Mouse (Mus musculus): ENCODE results near the gene Atg7. TPM values are rescaled to one million over a fixed set of nuclear protein-coding genes. Genes with fewer than 3 reads are reported as not detected.
"Not testable (repeated sequence)": the region's sequence is repeated elsewhere in the genome, so short reads cannot be mapped to it uniquely, and the experiment has no call there.

Gene Atg7
- polyA plus RNA-seq, 1 experiment from 2014 or later, result 25.0 TPM

DNA sequence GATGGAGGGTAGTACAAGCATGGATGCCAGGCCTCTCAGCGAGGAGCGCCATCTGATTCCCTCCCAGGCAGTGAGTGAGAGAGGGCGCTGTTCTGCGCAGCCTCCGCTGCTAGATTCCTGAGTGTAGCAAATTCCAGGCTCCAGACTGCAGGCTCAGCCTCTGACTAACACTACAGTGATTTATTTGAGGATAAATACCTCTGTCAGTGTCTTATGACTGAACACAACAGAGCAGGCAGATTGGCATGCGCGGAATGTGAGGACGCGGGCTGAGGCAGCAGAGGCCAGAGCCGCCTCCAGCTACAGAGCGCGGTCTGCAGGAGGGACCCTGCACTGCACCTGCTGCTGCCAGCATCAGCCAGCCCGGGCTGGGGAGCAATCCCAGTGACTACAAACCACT, 246.0 kb downstream of the Atg7 start:
- peaks cover 94% of the 10 kb centered on the region for H3K4me1 ChIP-seq (replicated peaks)
- WGBS, result 14% methylated on average over 13 of the region's 13 CpGs
- H3K9me3 ChIP-seq, result no peaks in the 10 kb centered on the region
- DNase-seq (ENCODE audit: low spot score), result peak; percentile 80
- no peaks in the 10 kb centered on the region for H3K27me3 ChIP-seq (ENCODE audit: insufficient read depth, poor library complexity, severe bottlenecking)
- H3K36me3 ChIP-seq, result peaks cover 54% of the 10 kb centered on the region
- H3K4me3 ChIP-seq, result peak overlapping the region; percentile 20; the same call in 1 of the 2 replicates
- peak overlapping the region; percentile 82 for H3K27ac ChIP-seq

DNA sequence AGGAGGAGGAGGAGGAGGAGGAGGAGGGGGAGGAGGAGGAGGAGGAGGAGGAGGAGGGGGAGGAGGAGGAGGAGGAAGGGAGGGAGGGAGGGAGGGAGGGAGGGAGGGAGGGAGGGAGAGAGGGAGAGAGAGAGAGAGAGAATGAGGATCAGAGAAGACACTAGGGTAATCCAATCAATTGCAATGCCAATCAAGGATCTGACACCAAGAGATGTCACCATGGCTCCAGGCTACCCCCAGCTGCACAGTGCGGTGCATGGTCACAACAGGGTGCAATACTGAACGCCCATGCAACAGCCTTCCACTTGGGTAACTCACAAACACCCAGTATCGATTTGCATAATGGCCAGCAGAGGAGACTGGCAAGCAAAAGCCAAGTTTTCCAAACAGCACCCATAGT, 247.1 kb downstream of the Atg7 start:
- H3K4me3 ChIP-seq; DNase-seq (ENCODE audit: low spot score); H3K9me3 ChIP-seq; H3K27me3 ChIP-seq (ENCODE audit: insufficient read depth, poor library complexity, severe bottlenecking): not testable (repeated sequence)
- Histone ChIP-seq H3K27ac (peak overlapping the region; percentile 58; the same call in 1 of the 2 replicates), H3K4me1 (replicated peaks) (peaks cover 93% of the 10 kb centered on the region), H3K36me3 (peaks cover 46% of the 10 kb centered on the region)
- WGBS, result 56% methylated on average over 3 of the region's 3 CpGs

DNA sequence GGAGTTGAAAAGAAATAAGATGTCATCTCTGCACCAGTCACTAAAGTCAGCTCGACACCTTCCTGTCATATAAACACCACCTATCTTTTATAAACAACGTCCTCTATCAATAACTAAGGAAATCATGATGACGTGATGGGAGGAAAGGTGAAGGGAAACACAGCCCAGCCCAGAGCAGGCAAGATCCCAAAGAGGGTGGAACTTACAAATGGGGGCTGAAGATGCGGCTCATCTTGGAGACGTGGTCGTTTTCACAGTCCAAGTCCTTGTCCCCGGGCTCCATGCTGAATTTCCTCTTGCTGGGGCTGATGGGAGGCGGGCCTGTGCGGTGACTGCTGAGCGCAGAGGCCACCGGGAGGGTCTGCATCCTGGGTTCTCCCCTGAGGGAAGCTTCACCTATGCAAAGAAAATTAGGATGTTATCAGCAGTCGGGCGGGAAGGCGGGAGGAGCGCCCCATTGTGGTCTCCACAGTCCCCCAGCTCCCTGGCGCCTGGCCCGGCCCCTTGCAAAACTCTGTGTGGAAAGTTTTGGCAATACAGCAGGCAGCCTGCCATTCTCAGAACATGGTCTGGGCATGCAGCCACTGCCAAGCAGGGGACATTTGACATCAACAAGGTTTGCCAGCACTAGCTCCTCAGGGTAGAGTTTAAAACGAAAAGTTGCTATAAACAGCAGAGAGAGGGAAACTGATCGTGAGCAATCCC, 247.7 kb downstream of the Atg7 start:
- no peak for DNase-seq (ENCODE audit: low spot score)
- WGBS, result 53% methylated on average over 19 of the region's 19 CpGs
- H3K4me1 ChIP-seq (replicated peaks), result peaks cover 92% of the 10 kb centered on the region

DNA sequence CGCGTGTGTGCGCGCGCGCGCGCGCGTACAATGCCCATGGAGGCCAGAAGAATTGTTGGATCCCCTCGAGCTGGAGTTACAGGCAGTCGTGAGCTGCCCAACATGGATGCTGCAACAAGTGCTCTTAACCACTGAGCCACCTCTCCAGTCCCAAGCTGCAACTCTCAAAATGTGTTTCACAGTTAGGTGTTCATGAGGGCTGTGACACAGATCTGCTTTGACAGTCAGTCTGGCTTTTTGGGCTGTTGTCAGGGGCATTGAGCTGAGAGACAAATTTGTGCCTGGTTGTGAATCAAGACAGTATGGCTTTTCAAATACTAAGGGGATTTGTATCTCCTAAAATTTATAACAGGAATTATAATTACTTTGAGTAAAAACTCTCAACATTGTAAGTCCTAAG, 248.4 kb downstream of the Atg7 start:
- H3K36me3 ChIP-seq, result peaks cover 46% of the 10 kb centered on the region
- H3K4me1 ChIP-seq (replicated peaks), result peaks cover 85% of the 10 kb centered on the region
- H3K4me3 ChIP-seq, result no peak overlapping the region
- no peaks in the 10 kb centered on the region for H3K27me3 ChIP-seq (ENCODE audit: insufficient read depth, poor library complexity, severe bottlenecking)
- peaks cover 10% of the 10 kb centered on the region; the same call in 1 of the 2 replicates for H3K9me3 ChIP-seq
- H3K27ac ChIP-seq, result peak overlapping the region; percentile 80; the same call in 1 of the 2 replicates
- no peak for DNase-seq (ENCODE audit: low spot score)
- WGBS, result 92% methylated on average over 12 of the region's 12 CpGs

More for the DNA sequence above, 247.7 kb downstream of the Atg7 start:
- Histone ChIP-seq H3K27me3 (ENCODE audit: insufficient read depth, poor library complexity, severe bottlenecking) (no peaks in the 10 kb centered on the region), H3K4me3 (no peak overlapping the region), H3K36me3 (peaks cover 46% of the 10 kb centered on the region), H3K27ac (peak overlapping the region; percentile 58), H3K9me3 (peaks cover 6% of the 10 kb centered on the region; the same call in 1 of the 2 replicates)

DNA sequence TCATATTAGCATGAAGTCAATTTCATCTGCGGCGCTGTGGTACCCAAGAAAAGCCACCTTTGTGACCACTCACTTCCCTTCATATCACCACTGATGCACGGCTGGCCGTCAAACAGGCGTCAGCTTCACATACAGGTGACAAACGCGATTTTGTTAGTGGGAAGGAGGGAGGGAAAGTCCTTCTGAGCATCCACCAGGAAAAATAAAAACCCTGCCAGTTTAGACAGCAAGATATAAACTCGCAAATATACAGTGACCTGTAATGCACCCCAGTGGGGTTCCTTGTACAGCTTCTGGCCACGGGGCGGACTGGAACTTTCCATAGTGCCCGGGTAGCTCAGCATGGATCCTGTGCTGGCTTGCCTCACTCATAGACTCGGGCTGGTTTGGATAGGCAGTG, 248.9 kb downstream of the Atg7 start:
- no peak for DNase-seq (ENCODE audit: low spot score)
- H3K4me3 ChIP-seq, result no peak overlapping the region; the same call in 1 of the 2 replicates
- no peaks in the 10 kb centered on the region for H3K27me3 ChIP-seq (ENCODE audit: insufficient read depth, poor library complexity, severe bottlenecking)
- H3K36me3 ChIP-seq, result peaks cover 46% of the 10 kb centered on the region
- peaks cover 80% of the 10 kb centered on the region for H3K4me1 ChIP-seq (replicated peaks)
- 63% methylated on average over 12 of the region's 12 CpGs for WGBS
- peak overlapping the region; percentile 80 for H3K27ac ChIP-seq
- H3K9me3 ChIP-seq, result peaks cover 11% of the 10 kb centered on the region; the same call in 1 of the 2 replicates

DNA sequence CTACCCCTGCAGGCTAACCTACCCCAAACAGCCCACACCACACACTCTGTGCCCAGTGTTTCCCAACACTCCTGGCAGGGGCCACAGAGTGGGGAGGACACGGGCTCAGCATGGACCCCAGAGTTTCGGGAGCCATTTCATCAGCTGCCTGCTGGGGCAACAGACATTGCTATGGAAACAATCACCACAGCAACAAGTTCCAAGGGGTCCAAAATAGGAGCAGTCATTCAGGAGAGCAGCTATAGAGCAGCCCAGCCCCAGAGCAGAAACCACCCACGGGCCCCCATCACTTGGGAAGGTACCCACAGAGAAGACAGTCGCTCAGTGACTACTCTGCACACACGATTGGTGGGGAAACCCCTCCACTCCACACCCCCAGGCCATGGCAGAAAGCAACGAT, 249.5 kb downstream of the Atg7 start:
- H3K27ac ChIP-seq, result peak overlapping the region; percentile 80
- 23% methylated on average over 6 of the region's 6 CpGs for WGBS
- H3K4me3 ChIP-seq, result peak overlapping the region; percentile 22
- H3K9me3 ChIP-seq, result peaks cover 11% of the 10 kb centered on the region; the same call in 1 of the 2 replicates
- H3K36me3 ChIP-seq, result peaks cover 46% of the 10 kb centered on the region
- peaks cover 74% of the 10 kb centered on the region for H3K4me1 ChIP-seq (replicated peaks)
- H3K27me3 ChIP-seq (ENCODE audit: insufficient read depth, poor library complexity, severe bottlenecking), result no peaks in the 10 kb centered on the region
- peak; percentile 71 for DNase-seq (ENCODE audit: low spot score)

DNA sequence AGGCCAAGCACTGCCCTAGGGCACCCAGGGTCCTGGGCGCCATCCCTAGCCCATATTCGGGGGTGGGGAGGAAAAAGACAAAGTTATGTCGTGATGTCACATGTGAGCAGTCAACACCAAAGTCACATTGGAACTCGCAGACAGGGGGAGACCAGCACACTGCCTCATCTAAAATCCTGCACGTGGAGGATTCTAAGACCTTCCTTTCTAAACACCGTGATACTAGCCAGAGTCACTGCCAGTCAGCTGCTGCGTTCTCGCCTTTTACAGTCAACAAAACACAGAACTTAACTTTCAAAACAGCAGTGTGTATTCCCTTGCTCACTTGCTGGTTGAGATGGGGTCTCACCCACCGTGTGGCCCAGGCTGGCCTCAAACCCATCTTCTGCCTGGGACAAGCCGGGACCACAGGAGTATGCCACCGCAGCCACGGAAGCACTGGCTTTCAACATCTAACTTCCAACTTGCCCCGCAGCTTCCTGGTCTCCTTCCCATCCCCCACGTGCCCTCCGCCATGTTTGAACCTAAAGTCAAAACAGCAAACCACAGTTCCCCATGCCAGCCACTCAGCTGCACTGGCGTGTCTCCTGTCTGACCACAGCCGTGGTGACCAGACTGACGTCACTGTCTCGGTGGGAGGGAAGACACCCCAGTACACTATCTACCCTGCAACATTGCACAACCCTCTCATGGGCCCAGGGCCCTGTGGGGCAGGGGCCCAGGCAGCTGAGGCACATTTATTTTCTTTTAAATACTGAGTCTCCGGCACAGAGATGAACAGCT, 250.7 kb downstream of the Atg7 start:
- no peak overlapping the region for H3K4me3 ChIP-seq
- H3K36me3 ChIP-seq, result peaks cover 48% of the 10 kb centered on the region
- H3K9me3 ChIP-seq, result peaks cover 11% of the 10 kb centered on the region; the same call in 1 of the 2 replicates
- peaks cover 62% of the 10 kb centered on the region for H3K4me1 ChIP-seq (replicated peaks)
- no peaks in the 10 kb centered on the region for H3K27me3 ChIP-seq (ENCODE audit: insufficient read depth, poor library complexity, severe bottlenecking)
- peak overlapping the region; percentile 71 for H3K27ac ChIP-seq
- WGBS, result 77% methylated on average over 20 of the region's 20 CpGs
- no peak for DNase-seq (ENCODE audit: low spot score)

DNA sequence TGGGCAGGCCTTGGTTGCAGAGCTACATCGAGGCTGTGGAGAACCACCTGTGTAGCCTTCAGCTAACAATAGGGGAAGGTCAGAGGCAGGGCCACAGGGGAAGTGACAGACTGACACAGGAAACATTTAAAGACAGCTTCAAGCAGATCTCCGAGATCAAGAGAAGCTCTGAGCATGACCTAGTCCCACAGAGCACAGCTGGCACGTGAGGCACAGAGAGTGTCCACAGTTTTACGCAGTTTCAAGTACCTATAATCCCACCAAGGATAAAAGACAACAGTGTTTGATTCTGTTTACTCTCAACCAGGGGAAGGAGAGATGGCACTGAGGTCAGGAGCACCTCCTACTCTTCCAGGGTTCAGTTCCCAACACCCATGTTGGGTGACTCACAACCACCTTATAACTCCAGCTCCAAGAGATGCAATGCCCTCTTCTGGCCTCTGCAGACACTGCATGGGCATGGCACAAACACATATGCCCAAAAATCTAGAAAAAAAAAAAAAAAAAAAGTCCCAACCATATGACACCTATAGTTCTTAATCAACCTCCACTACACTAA, 251.7 kb downstream of the Atg7 start:
- Histone ChIP-seq H3K9me3 (peaks cover 11% of the 10 kb centered on the region; the same call in 1 of the 2 replicates), H3K4me1 (replicated peaks) (peaks cover 62% of the 10 kb centered on the region), H3K27ac (peak overlapping the region; percentile 71), H3K36me3 (peaks cover 57% of the 10 kb centered on the region), H3K4me3 (no peak overlapping the region), H3K27me3 (ENCODE audit: insufficient read depth, poor library complexity, severe bottlenecking) (no peaks in the 10 kb centered on the region)
- 70% methylated on average over 4 of the region's 4 CpGs for WGBS
- no peak for DNase-seq (ENCODE audit: low spot score)

DNA sequence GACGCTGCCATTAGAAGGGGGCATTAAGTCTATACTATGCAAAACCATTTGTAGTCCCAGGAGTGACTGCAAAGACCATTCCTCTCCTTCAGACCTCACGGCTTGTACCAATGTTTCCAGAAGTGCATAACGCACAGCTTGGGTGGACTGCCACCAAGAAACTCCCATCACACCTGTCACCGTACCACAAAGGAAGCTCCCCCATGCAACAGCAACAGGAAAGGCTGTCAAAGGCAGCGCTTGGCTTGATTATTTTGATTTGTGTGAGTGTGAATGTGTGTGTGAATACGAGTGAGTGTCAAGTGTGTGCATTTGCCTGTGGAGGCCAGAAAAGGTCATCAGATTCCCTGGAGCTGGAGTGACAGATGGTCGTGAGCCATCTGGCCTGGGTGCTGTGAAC, 252.3 kb downstream of the Atg7 start:
- H3K9me3 ChIP-seq, result peaks cover 11% of the 10 kb centered on the region; the same call in 1 of the 2 replicates
- DNase-seq (ENCODE audit: low spot score), result no peak
- H3K4me1 ChIP-seq (replicated peaks), result peaks cover 64% of the 10 kb centered on the region
- 92% methylated on average over 7 of the region's 7 CpGs for WGBS
- peaks cover 60% of the 10 kb centered on the region for H3K36me3 ChIP-seq
- H3K27me3 ChIP-seq (ENCODE audit: insufficient read depth, poor library complexity, severe bottlenecking), result no peaks in the 10 kb centered on the region
- H3K27ac ChIP-seq, result no peak overlapping the region
- no peak overlapping the region for H3K4me3 ChIP-seq

DNA sequence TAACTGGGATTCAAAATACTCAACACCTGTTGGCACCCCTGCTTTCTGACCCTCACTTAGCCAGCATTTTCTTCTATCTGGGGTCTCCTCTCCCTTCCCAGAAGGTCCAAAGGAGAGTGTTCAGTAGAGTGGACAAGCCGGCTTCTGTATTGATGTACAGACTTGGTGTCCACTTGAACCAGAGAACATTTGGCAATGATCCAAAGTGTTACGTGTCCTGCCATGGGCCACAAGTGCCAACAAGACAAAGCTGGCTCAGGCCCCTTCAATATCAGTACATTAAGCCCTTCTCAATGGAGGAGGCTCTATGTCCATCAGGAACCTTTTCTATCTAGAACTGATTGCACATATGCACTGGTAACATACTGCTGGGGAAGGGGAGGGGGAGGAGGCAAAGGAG, 253.4 kb downstream of the Atg7 start:
- no peaks in the 10 kb centered on the region for H3K27me3 ChIP-seq (ENCODE audit: insufficient read depth, poor library complexity, severe bottlenecking)
- DNase-seq (ENCODE audit: low spot score), result no peak
- H3K27ac ChIP-seq, result no peak overlapping the region
- peaks cover 55% of the 10 kb centered on the region for H3K36me3 ChIP-seq
- H3K4me1 ChIP-seq (replicated peaks), result peaks cover 64% of the 10 kb centered on the region
- no peak overlapping the region for H3K4me3 ChIP-seq
- 97% methylated on average over 2 of the region's 2 CpGs for WGBS
- H3K9me3 ChIP-seq, result peaks cover 11% of the 10 kb centered on the region; the same call in 1 of the 2 replicates

DNA sequence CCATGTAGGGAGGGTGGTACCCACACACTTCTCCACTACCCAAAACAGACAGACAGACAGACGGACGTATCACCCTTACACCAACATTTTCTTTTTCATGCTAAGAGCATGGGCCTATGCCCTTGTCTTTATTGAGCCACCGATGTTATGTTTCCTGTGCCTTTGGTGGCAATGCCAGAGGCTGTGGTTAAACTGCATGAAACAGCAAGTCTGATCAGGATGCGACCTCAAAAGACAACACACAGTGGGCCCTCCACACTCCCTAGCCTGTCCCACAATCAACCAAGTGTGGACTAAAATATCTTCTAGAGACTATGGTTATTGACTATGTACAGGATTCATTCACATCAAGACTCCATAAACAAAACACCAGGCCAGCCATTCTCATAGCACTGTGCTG, 256.1 kb downstream of the Atg7 start:
- 92% methylated on average over 4 of the region's 4 CpGs for WGBS
- no peak for DNase-seq (ENCODE audit: low spot score)
- Histone ChIP-seq H3K27ac (0 out of 2 replicates have a peak overlapping the region, but pooled peaks have one; percentile 82), H3K4me1 (replicated peaks) (peaks cover 64% of the 10 kb centered on the region), H3K36me3 (peaks cover 55% of the 10 kb centered on the region), H3K27me3 (ENCODE audit: insufficient read depth, poor library complexity, severe bottlenecking) (no peaks in the 10 kb centered on the region), H3K4me3 (no peak overlapping the region), H3K9me3 (peaks cover 11% of the 10 kb centered on the region; the same call in 1 of the 2 replicates)

DNA sequence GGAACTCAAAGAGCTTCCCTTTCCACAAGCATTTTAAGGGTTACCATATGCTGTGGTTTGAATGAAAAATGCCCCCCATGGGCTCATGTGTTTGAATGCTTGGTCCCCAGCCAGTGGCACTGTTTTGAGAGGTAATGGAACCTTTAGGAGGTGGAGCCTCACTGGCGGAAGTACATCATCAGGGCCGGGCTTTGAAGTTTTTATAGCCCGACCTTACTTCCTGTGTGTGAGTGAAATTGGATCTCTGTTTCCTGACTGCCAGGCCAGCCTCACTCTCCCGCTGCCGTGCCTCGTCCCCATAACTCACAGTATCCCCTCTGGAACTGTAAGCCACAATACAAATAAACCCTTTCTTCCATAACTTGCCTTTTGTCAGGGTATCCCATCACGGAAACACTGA, 256.8 kb downstream of the Atg7 start:
- Histone ChIP-seq H3K4me3 (peak overlapping the region; percentile 32; the same call in 1 of the 2 replicates), H3K27ac (peak overlapping the region; percentile 82), H3K9me3 (peaks cover 11% of the 10 kb centered on the region; the same call in 1 of the 2 replicates), H3K36me3 (peaks cover 52% of the 10 kb centered on the region), H3K4me1 (replicated peaks) (peaks cover 64% of the 10 kb centered on the region), H3K27me3 (ENCODE audit: insufficient read depth, poor library complexity, severe bottlenecking) (no peaks in the 10 kb centered on the region)
- peak; percentile 47 for DNase-seq (ENCODE audit: low spot score)
- 51% methylated on average over 7 of the region's 7 CpGs for WGBS

Data from hindbrain, embryonic 10.5 days (tissue).